Mouse (Mus musculus) spleen, adult 12 weeks (tissue): Measurements from ENCODE around the gene Gpnmb.
A peak's percentile ranks its signal among the peaks of the same experiment; 100 is the strongest.

ENCODE experiments used
- DNase-seq: peaks from one replicate; pipeline ENCODE4 v3.0.0; 2022; ENCODE audit warnings: low spot score

Gene Gpnmb

GRCm38 (mm10) chr6:49036275-49037267 lies at the start of gene Gpnmb:
Gene Gpnmb, plus strand, starts transcription at chr6:49036546.
- no peak for DNase-seq

- DNase-seq, result no peak
Observed at GRCm38 (mm10) chr6:48989971-48990370, 46.4 kb upstream of the Gpnmb start.

DNA sequence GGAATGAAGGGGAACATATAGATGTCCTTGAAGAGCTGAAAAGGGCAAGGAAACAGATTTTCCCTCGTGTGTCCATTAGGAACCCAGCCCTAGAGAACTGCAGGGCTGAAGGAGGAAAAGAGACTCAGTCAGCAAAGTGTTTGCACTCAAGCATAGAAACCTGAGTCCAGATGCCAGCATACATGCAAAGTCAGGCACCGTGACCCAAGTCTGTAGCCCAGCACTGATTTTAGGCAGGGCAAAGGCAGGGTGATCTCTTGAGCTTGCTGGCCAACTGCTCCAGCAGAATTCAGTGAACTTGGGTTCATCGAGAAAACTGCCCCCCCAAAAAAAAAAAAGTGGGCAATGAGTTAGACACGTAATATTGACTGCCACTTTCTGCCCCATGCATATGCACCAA lies 44.4 kb upstream of the Gpnmb start:
- DNase-seq, result no peak

DNA sequence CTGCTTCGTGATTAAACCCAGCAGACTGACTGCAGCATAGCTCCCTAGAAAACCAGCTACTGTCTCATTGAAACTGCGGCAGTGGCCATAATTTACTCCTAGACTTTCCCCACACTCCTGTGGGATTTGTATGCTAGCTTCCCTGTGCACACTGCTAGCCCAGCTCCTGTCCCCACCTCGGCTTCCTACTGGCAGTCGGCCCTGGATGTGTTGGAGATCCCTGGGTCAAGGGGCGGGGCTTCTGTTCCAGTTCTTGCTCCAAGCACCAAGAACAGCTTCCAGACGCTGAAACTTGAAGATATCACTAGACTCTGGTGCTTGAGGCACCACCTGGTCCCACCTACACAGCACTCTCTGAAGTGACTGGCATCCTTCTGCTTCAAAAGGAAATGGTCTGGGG lies 38.2 kb upstream of the Gpnmb start:
- no peak for DNase-seq

DNA sequence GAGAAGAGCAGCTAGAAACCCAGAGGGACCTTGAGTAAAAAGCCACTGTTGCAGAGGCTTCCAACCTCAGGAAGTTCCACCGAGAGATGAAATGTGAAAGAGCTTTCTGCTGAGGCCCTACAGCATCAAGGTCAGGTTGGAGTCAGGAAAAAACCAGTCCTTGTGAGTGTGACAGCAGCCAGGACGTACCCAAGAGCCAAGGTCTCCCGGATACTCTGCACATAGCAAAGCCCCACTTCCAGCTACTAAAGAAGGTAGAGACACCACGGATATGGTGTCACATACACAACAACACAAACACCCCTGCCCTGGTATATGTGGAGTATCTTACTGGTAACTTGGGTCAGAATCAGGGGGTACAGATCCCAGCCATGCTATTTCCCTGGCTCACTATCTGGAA lies 37.5 kb upstream of the Gpnmb start:
- DNase-seq, result no peak

- DNase-seq, result no peak
Observed at GRCm38 (mm10) chr6:49003381-49003780, 33.0 kb upstream of the Gpnmb start.

DNA sequence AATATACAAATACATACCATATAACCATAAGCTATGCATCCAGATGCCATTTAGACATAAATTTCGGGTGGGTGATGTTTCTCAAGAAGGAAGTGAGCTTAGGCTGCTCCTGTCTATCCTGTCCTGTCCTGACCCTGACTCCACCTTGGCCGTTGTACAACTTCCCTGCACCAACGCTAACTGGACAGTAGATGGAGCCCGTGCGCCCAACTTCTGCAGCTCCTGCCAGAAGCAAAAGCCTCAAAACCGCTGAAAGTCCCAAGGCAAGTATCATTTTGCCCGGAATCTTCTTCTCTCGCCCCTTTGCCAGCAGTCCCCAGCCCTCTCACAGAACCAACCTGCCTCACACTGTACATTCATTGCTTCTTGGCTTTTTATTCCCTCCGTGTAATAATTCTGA lies 28.4 kb upstream of the Gpnmb start:
- DNase-seq, result peak; percentile 32

- DNase-seq, result no peak
Observed at GRCm38 (mm10) chr6:49008420-49009160, 27.8 kb upstream of the Gpnmb start.

DNA sequence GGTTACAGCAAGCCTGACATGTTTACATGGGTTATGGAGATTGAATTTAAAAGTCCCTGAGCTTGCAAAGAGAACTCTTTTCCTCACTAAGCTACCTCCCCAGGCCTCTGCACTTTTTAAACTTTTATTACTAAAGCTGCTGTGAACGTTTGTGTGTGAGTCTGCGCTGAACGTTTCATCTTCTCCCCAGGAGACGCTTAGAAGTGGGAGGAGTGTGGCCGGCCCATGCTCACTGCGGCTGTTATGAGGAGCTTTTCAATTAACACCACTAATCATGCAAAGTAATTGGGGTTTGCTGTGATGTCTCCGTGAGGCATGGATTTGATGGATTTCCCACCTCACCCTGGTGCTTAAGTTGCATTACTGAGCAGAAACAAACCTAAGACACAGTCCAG lies 27.2 kb upstream of the Gpnmb start:
- DNase-seq, result no peak

- no peak for DNase-seq
Observed at GRCm38 (mm10) chr6:49009665-49010064, 26.7 kb upstream of the Gpnmb start.

- no peak for DNase-seq
Observed at GRCm38 (mm10) chr6:49011191-49011590, 25.2 kb upstream of the Gpnmb start.

DNA sequence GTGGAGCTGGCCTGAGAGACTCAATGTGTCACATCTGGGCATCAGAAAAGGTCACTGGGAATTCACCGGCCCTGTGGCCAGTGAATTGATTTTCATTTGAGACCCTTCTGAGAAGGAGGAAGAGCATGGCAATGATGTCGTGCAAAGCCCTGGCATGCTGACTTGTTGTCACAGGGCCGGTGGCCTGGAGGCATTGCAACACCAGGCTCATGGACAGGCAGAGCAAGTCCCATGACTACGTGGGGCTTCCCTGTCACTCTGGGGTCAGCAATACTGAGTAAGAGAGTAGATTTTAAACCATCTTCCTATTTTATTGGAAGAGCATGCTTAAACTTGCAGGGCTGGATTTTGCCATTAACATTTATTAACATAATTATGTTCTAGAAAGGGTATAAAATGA lies 23.3 kb upstream of the Gpnmb start:
- no peak for DNase-seq

- DNase-seq, result no peak
Observed at GRCm38 (mm10) chr6:49013458-49013857, 22.9 kb upstream of the Gpnmb start.

DNA sequence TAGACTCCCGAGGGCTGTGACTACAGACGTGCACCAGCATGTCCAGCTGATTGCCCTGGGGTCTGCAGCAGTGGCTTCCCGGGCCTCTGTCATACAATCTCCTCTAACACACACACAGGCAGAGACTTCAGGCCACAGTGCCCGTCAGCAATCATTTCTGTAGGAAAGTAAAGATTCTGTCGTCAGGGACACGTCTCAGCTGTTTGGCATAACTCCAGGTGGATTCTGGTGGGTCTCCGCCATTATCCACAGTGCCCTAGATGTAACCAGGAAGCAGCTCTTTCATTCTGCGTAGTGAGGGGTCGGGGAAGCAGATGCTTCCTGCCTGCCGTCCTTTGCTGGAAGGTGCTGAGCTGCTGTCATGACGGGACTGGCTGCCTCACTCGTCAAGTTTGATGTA lies 19.2 kb upstream of the Gpnmb start:
- no peak for DNase-seq

DNA sequence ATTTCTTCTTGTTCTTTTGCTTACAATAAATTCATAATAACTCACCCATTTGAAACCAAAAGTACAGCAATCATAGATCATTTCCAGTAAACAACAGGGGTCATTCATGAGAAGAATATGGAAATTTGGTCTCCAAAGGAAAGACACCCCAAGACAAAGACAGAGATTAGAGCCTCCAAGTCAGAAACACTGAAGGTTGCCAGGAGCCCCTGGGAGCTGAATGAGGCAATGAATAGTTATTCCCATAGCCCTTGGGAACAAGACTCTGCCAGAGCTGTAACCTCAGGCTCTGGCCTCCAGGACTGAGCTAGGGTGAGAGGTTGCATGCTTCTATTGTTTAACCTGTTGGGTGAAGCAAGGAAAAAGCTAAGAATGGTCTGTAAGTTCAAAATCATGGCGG lies 17.0 kb upstream of the Gpnmb start:
- DNase-seq, result no peak

DNA sequence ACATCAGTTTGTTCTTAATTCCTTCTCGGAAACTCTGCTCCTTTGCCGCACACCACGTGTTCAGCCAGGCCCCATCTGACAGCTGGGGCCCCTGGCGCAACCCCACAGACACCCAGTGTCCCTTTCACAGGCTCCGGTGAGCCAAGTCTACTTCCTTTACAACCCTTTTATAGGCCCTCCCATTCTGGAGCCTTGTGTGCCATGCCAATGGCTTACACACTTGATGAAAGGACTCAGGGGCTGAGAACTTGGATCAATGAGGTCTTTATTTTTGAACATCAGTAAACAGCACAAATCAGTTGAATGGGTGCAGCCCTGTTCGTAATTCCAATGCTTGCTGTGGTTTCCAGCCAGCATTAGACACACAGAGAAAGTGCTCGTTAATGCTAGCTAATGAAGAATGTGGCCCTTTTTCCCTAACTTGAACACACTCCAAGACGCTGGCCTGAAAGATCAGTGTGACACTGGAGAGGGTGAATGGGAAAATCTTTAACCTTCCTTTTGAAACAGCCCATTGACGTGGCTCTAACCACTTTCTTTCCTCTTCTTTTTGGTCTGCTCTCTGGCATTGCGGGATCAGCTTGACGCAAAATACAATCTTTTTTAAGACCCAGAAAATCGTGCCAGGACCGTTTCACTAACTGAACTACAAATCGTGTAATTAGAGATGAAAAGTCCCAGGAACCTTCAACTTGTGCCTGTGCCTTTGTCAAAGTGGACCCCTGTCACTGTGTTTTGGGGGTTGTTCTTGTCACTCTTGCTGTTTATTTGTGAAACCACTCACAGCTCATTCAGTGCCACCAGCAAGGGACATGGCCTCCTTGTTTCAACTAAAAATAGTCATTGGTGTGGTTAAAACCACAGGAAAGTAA lies 15.0 kb upstream of the Gpnmb start:
- no peak for DNase-seq

- DNase-seq, result no peak
Observed at GRCm38 (mm10) chr6:49022384-49022783, 14.0 kb upstream of the Gpnmb start.

DNA sequence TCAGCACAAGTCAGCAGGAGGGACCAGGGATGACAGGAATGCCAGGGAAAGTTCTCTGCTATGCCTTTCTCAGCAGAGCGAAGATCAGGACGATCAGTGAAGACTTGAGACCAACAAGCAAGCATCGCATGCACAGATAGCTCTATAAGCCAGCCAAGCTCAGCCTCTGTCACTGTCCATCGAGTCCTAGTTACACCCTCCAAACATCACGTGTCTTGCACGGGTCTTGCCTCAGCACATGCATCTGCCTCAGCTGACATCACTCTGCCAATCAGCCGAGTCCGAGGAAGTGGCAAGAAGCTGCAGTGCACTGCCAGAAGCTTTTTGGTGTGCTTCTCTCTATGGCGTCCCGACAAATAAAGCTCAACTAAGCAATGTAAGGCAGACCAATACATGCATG lies 13.0 kb upstream of the Gpnmb start:
- no peak for DNase-seq

- DNase-seq, result no peak
Observed at GRCm38 (mm10) chr6:49025290-49025689, 11.1 kb upstream of the Gpnmb start.

- no peak for DNase-seq
Observed at GRCm38 (mm10) chr6:49026496-49026895, 9.8 kb upstream of the Gpnmb start.

DNA sequence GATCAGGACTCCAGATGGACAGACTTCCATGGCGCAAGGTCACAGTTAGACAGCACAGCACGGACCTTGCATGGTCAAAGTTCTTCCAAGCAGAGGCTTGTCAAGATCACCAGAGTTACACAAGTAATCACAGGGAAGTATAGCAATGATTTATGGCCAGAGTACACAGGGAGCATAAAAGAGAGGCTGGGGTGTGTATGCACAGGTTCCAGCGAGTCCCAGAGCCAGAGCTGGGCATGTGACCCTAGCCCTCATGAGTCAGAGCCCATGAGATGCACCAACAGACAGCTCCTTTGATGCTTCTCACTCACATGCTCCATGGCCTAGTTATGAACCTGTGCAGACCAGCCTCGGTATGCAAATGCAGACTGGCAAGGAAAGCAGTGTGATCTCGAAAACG lies 8.3 kb upstream of the Gpnmb start:
- no peak for DNase-seq

GRCm38 (mm10) chr6:49028708-49029107 lies 7.6 kb upstream of the Gpnmb start:
- DNase-seq, result no peak
